Mouse (Mus musculus) neural tube, embryonic 11.5 days (tissue): Measurements from ENCODE around the gene Meox1. TPM values are rescaled to one million over a fixed set of nuclear protein-coding genes. Genes with fewer than 3 reads are reported as not detected.

ENCODE experiments used
- ATAC-seq: fragments of 200-750 bp; cut with Nextera tagmentation; 2 replicates; pipeline ENCODE4 v1.8.0; 2017; ENCODE audit warnings: moderate number of reproducible peaks, mild to moderate bottlenecking, moderate TSS enrichment, moderate library complexity; ENCODE audit not compliant: insufficient read depth, low FRiP score, low TSS enrichment
- DNase-seq: peaks from one replicate; pipeline ENCODE4 v3.0.0-alpha.2; 2015; ENCODE audit warnings: low spot score
- H3K27ac ChIP-seq: fragments of 300-500 bp; sonication (generic); 2 replicates; pipeline ENCODE4 v1.5.1; 2014; ENCODE audit warnings: low read depth, mild to moderate bottlenecking, low read length
- H3K27me3 ChIP-seq: fragments of 300-500 bp; sonication (generic); 2 replicates; pipeline ENCODE4 v1.6.1; 2014; ENCODE audit warnings: mild to moderate bottlenecking, low read length, mixed read lengths; ENCODE audit not compliant: control insufficient read depth, insufficient read depth
- H3K36me3 ChIP-seq: fragments of 300-500 bp; sonication (generic); 2 replicates; pipeline ENCODE4 v1.6.1; 2014; ENCODE audit warnings: mild to moderate bottlenecking, low read length, moderate library complexity, mixed read lengths; ENCODE audit not compliant: control insufficient read depth, insufficient read depth
- H3K4me1 ChIP-seq: fragments of 300-500 bp; sonication (generic); 2 replicates; pipeline ENCODE4 v1.6.1; 2014; ENCODE audit warnings: low read length, mixed read lengths; ENCODE audit not compliant: control insufficient read depth, insufficient read depth
- H3K4me2 ChIP-seq: fragments of 300-500 bp; sonication (generic); 2 replicates; pipeline ENCODE4 v1.6.1; 2014; ENCODE audit warnings: low read depth, mild to moderate bottlenecking, moderate library complexity
- H3K4me3 ChIP-seq: fragments of 300-500 bp; sonication (generic); 2 replicates; pipeline ENCODE4 v1.5.1; 2014; ENCODE audit warnings: low read depth, low read length
- H3K9ac ChIP-seq: fragments of 300-500 bp; sonication (generic); 2 replicates; pipeline ENCODE4 v1.6.1; 2014; ENCODE audit warnings: mild to moderate bottlenecking, low read length
- H3K9me3 ChIP-seq: fragments of 300-500 bp; sonication (generic); 2 replicates; pipeline ENCODE4 v1.6.1; 2016; ENCODE audit warnings: low read length; ENCODE audit not compliant: control insufficient read depth
- WGBS: fragments of 180-500 bp; shearing (Covaris S2); extraction: QIAGEN DNeasy Blood & Tissue Kit; methylation state at CpG from one replicate; pipeline ENCODE4 v1.1.7; 2014; 5-methylcytosine and 5-hydroxymethylcytosine counted together
- polyA plus RNA-seq: library from polyadenylated mRNA; unstranded; fragments of >200 nt; fragmentation: Nextera tagmentation; extraction: Ambion mirVana; gene quantifications from 2 replicates; pipeline ENCODE4 v1.2.1, GENCODE M21; 2014

Gene Meox1
- polyA plus RNA-seq, 1 experiment from 2014 or later: 19.9 TPM

DNA sequence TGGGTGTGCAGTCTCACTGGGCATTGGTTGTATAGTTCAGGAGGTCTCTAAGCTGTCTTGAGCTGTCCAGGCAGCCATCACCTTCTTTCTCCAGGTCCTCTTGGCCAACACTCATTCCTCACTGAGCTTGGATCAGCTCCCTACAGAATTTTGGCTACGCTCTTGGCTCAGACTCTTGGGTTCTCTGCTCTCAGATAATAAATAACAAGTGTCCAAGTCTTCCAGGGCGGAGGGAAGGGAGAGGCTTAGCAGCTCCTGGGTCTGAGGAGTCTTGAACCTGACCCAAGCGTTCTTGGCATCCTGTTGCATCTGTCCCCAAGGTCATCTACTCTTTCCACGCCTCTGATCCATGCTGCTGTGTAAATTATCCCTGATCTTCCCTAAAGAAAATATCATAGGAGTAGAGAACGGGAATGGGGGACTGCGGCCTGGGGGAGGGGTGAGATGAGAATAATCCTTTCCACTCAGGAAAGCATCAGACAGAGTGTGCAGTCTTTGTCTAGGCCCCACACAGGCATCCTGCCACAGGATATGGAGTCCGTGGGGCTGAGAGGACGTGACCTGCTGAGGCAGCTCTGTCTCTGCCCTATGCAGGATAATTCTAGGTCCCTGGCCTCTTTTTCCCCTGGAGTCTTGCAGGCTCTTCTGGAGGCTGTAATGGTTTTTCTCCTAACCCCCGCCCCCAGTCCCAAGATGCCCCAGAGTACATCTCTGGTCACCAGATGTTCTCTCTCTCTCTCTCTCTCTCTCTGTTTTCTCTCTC is 38.0 kb downstream of the Meox1 start:
- no peak overlapping the region for H3K27ac ChIP-seq
- no peak overlapping the region for H3K9ac ChIP-seq
- DNase-seq (no peak), ATAC-seq (no peak)
- H3K4me2 ChIP-seq: no peak overlapping the region
- no peak overlapping the region for H3K4me3 ChIP-seq
- H3K36me3 ChIP-seq: no peaks in the 10 kb centered on the region
- H3K4me1 ChIP-seq: no peaks in the 10 kb centered on the region
- 76% methylated on average over 9 of the region's 9 CpGs for WGBS
- H3K9me3 ChIP-seq: no peaks in the 10 kb centered on the region
- H3K27me3 ChIP-seq: no peaks in the 10 kb centered on the region

GRCm38 (mm10) chr11:101851042-101851441 is 43.1 kb downstream of the Meox1 start:
- no peak for ATAC-seq
- no peak overlapping the region for H3K4me2 ChIP-seq
- no peaks in the 10 kb centered on the region for H3K9me3 ChIP-seq
- DNase-seq: no peak
- no peaks in the 10 kb centered on the region for H3K27me3 ChIP-seq
- WGBS: 79% methylated on average over 7 of the region's 7 CpGs
- H3K4me3 ChIP-seq: no peak overlapping the region
- no peak overlapping the region for H3K9ac ChIP-seq
- H3K4me1 ChIP-seq: no peaks in the 10 kb centered on the region
- no peak overlapping the region for H3K27ac ChIP-seq
- H3K36me3 ChIP-seq: no peaks in the 10 kb centered on the region

- no peak overlapping the region for H3K27ac ChIP-seq
- WGBS: 83% methylated on average over 4 of the region's 4 CpGs
- H3K4me2 ChIP-seq: no peak overlapping the region
- DNase-seq (no peak), ATAC-seq (no peak)
- no peaks in the 10 kb centered on the region for H3K9me3 ChIP-seq
- no peaks in the 10 kb centered on the region for H3K27me3 ChIP-seq
- H3K9ac ChIP-seq: no peak overlapping the region
- H3K4me1 ChIP-seq: no peaks in the 10 kb centered on the region
- no peak overlapping the region for H3K4me3 ChIP-seq
- H3K36me3 ChIP-seq: no peaks in the 10 kb centered on the region
Observed at GRCm38 (mm10) chr11:101849286-101849685, 44.9 kb downstream of the Meox1 start.

- Histone ChIP-seq H3K4me2 (no peak overlapping the region), H3K27ac (no peak overlapping the region), H3K36me3 (no peaks in the 10 kb centered on the region), H3K4me1 (no peaks in the 10 kb centered on the region), H3K27me3 (no peaks in the 10 kb centered on the region), H3K9me3 (no peaks in the 10 kb centered on the region), H3K9ac (no peak overlapping the region), H3K4me3 (no peak overlapping the region)
- 90% methylated on average over 5 of the region's 5 CpGs for WGBS
- no peak for ATAC-seq
- no peak for DNase-seq
Observed at GRCm38 (mm10) chr11:101847509-101847908, 46.7 kb downstream of the Meox1 start.

DNA sequence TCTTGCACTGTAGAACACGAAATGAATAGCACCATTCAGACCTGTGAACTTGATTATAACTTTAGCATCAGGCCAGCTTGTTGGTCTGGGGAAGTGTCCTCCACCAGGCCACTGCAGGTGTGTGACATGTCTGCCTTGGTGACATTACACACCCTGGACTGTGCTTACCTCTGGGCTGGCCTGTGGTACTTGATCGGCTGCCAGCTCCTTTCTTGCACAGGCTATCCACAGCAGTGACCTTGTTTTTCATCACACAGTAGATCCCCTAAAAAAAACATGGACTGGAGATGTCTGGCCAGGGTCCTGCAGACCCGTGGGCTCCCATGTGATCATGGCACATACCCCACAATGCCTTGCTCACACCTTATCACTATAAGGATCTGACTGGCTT is 51.4 kb downstream of the Meox1 start:
- ATAC-seq: no peak
- Histone ChIP-seq H3K9ac (no peak overlapping the region), H3K36me3 (no peaks in the 10 kb centered on the region), H3K4me2 (no peak overlapping the region), H3K27ac (no peak overlapping the region), H3K4me1 (no peaks in the 10 kb centered on the region), H3K27me3 (no peaks in the 10 kb centered on the region), H3K4me3 (no peak overlapping the region), H3K9me3 (no peaks in the 10 kb centered on the region)
- no peak for DNase-seq
- WGBS: 79% methylated on average over 3 of the region's 3 CpGs

GRCm38 (mm10) chr11:101841998-101842772 is 52.0 kb downstream of the Meox1 start:
- no peak for ATAC-seq
- Histone ChIP-seq H3K27me3 (no peaks in the 10 kb centered on the region), H3K36me3 (no peaks in the 10 kb centered on the region), H3K9ac (no peak overlapping the region), H3K9me3 (no peaks in the 10 kb centered on the region), H3K27ac (no peak overlapping the region), H3K4me1 (no peaks in the 10 kb centered on the region), H3K4me3 (no peak overlapping the region), H3K4me2 (no peak overlapping the region)
- no peak for DNase-seq
- WGBS: 85% methylated on average over 15 of the region's 15 CpGs

DNA sequence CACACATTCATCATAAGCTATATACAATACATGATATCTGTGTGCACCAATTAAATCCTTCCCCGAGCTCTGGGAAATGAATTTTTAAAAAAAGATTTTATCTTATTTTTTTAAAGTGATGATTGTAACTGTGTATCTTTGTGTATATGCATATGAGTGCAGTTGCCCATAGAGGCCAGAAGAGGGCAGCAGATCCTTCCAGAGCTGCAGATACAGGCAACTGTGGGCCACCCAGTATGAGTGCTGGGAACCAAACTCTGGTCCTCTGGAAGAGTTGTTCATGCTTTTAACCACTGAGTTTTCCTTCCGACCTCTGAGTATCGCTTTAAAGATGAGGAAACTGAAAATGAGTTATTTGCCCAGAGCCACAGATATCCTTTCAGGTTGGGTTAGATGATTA is 53.8 kb downstream of the Meox1 start:
- Histone ChIP-seq H3K4me2 (no peak overlapping the region), H3K27me3 (no peaks in the 10 kb centered on the region), H3K4me1 (no peaks in the 10 kb centered on the region), H3K9ac (no peak overlapping the region), H3K36me3 (no peaks in the 10 kb centered on the region), H3K27ac (no peak overlapping the region), H3K9me3 (no peaks in the 10 kb centered on the region), H3K4me3 (no peak overlapping the region)
- ATAC-seq (no peak), DNase-seq (no peak)
- WGBS: 93% methylated on average over 3 of the region's 3 CpGs

- H3K4me2 ChIP-seq: no peak overlapping the region
- H3K9ac ChIP-seq: no peak overlapping the region
- ATAC-seq: no peak
- H3K4me1 ChIP-seq: no peaks in the 10 kb centered on the region
- H3K27ac ChIP-seq: no peak overlapping the region
- H3K36me3 ChIP-seq: no peaks in the 10 kb centered on the region
- 52% methylated on average over 5 of the region's 8 CpGs for WGBS
- H3K9me3 ChIP-seq: no peaks in the 10 kb centered on the region
- DNase-seq: no peak
- H3K27me3 ChIP-seq: no peaks in the 10 kb centered on the region
- H3K4me3 ChIP-seq: no peak overlapping the region
Observed at GRCm38 (mm10) chr11:101839426-101839825, 54.7 kb downstream of the Meox1 start.

GRCm38 (mm10) chr11:101832001-101832400 is 62.2 kb downstream of the Meox1 start:
- 60% methylated on average over 7 of the region's 7 CpGs for WGBS

More at GRCm38 (mm10) chr11:101832001-101832400, 62.2 kb downstream of the Meox1 start:
- Histone ChIP-seq H3K4me2 (no peak overlapping the region), H3K9me3 (no peaks in the 10 kb centered on the region), H3K36me3 (no peaks in the 10 kb centered on the region), H3K27me3 (no peaks in the 10 kb centered on the region), H3K9ac (no peak overlapping the region), H3K4me3 (no peak overlapping the region), H3K4me1 (0 out of 2 replicates have a peak, but pooled peaks cover 2% of the 10 kb centered on the region), H3K27ac (no peak overlapping the region)
- ATAC-seq: no peak
- no peak for DNase-seq
